In genomic region chr8:45010685-45011084, GRCm38 (mm10) we compare ENCODE assay signal across 9 mouse cellular contexts. TPM values are rescaled to one million over a fixed set of nuclear protein-coding genes. Genes with fewer than 3 reads are reported as not detected.
DNase-seq lines count a peak whose midpoint lies in the region; ATAC-seq and TF ChIP-seq lines count a peak whose summit lies in the region.
"Had no signal": no experiment of that assay in that cellular context is flagged by ENCODE, and none has a peak within 500 bp of the region (broad histone marks: within the 10 kb centered on the region; RNA-seq: fewer than 3 reads in every experiment).

No protein-coding gene starts in this region.

- H3K4me1 ChIP-seq in kidney, postnatal 0 days (replicated peaks; ENCODE audit: insufficient read depth, low read length): no peaks in the 10 kb centered on the region
- peaks cover 35% of the 10 kb centered on the region for H3K4me1 ChIP-seq in kidney, embryonic 16.5 days (ENCODE audit: insufficient read depth, low read length)
- H3K4me1 ChIP-seq: heart, embryonic 13.5 days; lung, embryonic 15.5 days had no signal

- TF ChIP-seq CTCF in kidney, postnatal 0 days (IDR thresholded peaks at IDR 0.05; ENCODE audit: low read depth): peak; percentile 73

- no peak overlapping the region for H3K27ac ChIP-seq in kidney, postnatal 0 days
- H3K27ac ChIP-seq in kidney, embryonic 16.5 days (ENCODE audit: low read length): no peak overlapping the region
- H3K27ac ChIP-seq: heart, embryonic 13.5 days; lung, embryonic 15.5 days had no signal

- H3K9me3 ChIP-seq in kidney, postnatal 0 days (replicated peaks; ENCODE audit: low read length): no peaks in the 10 kb centered on the region
- no peaks in the 10 kb centered on the region for H3K9me3 ChIP-seq in kidney, embryonic 16.5 days (ENCODE audit: low read length)
- H3K9me3 ChIP-seq: heart, embryonic 13.5 days; lung, embryonic 15.5 days had no signal

- H3K4me3 ChIP-seq in kidney, postnatal 0 days (replicated peaks; ENCODE audit: low read depth, low read length): no peak overlapping the region
- H3K4me3 ChIP-seq in kidney, embryonic 16.5 days (ENCODE audit: low read length): no peak overlapping the region
- H3K4me3 ChIP-seq: heart, embryonic 13.5 days; lung, embryonic 15.5 days had no signal

- no peak overlapping the region for H3K9ac ChIP-seq in kidney, postnatal 0 days (ENCODE audit: low read depth, low read length)
- no peak overlapping the region for H3K9ac ChIP-seq in kidney, embryonic 16.5 days (replicated peaks; ENCODE audit: low read length)
- H3K9ac ChIP-seq: heart, embryonic 13.5 days; lung, embryonic 15.5 days had no signal

- WGBS in kidney, postnatal 0 days: 40% methylated on average over 4 of the region's 4 CpGs
- 43% methylated on average over 4 of the region's 4 CpGs for WGBS in kidney, embryonic 16.5 days

- ATAC-seq in kidney, postnatal 0 days (replicated peaks; ENCODE audit: low FRiP score, low read depth): no peak
- ATAC-seq in kidney, embryonic 16.5 days (ENCODE audit: low FRiP score, low TSS enrichment): no peak

- peaks cover 10% of the 10 kb centered on the region for H3K36me3 ChIP-seq in kidney, postnatal 0 days (ENCODE audit: insufficient read depth, low read length)
- H3K36me3 ChIP-seq in kidney, embryonic 16.5 days (ENCODE audit: insufficient read depth, low read length): peaks cover 48% of the 10 kb centered on the region

- peak; percentile 57 for DNase-seq in kidney, postnatal 0 days (ENCODE audit: low spot score)
- peak; percentile 37 to 86 for DNase-seq in adrenal gland, adult (ENCODE audit: inconsistent age in 2 of 2, low spot score in 1 of 2)
- DNase-seq in cerebellum, adult 9-10 months: peak; percentile 81
- peak; percentile 24 for DNase-seq in gastrocnemius, postnatal 14 days
- DNase-seq in lung, postnatal 14 days: peak; percentile 67
- DNase-seq in thymus, postnatal 4 days: no peak

- intact Hi-C loops in gastrocnemius, postnatal 14 days (cut with DNase I; ENCODE audit: low total_unique reads): loop anchor here (5.0 kb wide), 1 partner anchor 73 kb away; the partner anchor contains the start of gene Fat1

- H3K27me3 ChIP-seq in kidney, postnatal 0 days (ENCODE audit: insufficient read depth, low read length): no peaks in the 10 kb centered on the region
- no peaks in the 10 kb centered on the region for H3K27me3 ChIP-seq in kidney, embryonic 16.5 days (ENCODE audit: insufficient read depth, low read length)
- H3K27me3 ChIP-seq: heart, embryonic 13.5 days; lung, embryonic 15.5 days had no signal

- no peak overlapping the region for H3K4me2 ChIP-seq in kidney, postnatal 0 days (ENCODE audit: low read length)
- no peak overlapping the region for H3K4me2 ChIP-seq in kidney, embryonic 16.5 days (replicated peaks; ENCODE audit: low read depth, low read length)
- H3K4me2 ChIP-seq: heart, embryonic 13.5 days; lung, embryonic 15.5 days had no signal

RNA-seq across cellular contexts. Expression of gene Mtnr1a, which starts 58.3 kb away (rescaled TPM):
- not detected in 2 replicates for polyA plus RNA-seq in kidney, postnatal 0 days (2015; fragmentation: Nextera tagmentation; extraction: Ambion mirVana)
- not detected in 2 replicates for polyA plus RNA-seq in kidney, embryonic 16.5 days (2015; fragmentation: Nextera tagmentation; extraction: Ambion mirVana)
- not detected for total RNA-seq in gastrocnemius, postnatal 14 days (2021)
